In the genomic region with DNA sequence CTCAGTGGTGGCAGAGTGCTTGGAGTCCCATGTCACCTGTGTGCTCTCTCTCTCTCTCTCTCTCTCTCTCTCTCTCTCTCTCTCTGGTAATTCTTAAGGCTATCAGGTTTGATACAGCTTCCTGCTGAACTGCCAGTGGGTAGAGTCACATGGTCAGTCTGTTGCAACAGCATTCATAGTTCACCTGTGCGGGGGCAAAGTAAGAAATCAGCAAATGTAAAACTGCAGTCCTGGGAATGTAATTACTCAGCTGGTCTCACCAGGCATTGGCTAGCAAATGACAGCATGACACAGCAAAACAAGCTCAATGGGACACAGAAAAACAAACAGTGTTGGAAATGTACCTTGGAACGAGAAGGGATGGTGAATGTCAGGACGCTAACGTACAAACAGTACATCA, we compare ENCODE assay signal across 14 mouse cellular contexts.
"Had no signal": no experiment of that assay in that cellular context is flagged by ENCODE, and none has a peak within 500 bp of the region (broad histone marks: within the 10 kb centered on the region; RNA-seq: fewer than 3 reads in every experiment).

No protein-coding gene starts in this region.

- H3K4me2 ChIP-seq: hindbrain, embryonic 15.5 days; limb, embryonic 12.5 days; liver, embryonic 13.5 days; lung, embryonic 15.5 days; midbrain, embryonic 11.5 days; midbrain, embryonic 15.5 days; neural tube, embryonic 13.5 days; stomach, embryonic 15.5 days had no signal

- H3K4me1 ChIP-seq: hindbrain, embryonic 15.5 days; limb, embryonic 12.5 days; liver, embryonic 13.5 days; lung, embryonic 15.5 days; megakaryocyte, embryonic 14.5 days; midbrain, embryonic 15.5 days; neural tube, embryonic 13.5 days; stomach, embryonic 15.5 days had no signal

- H3K27ac ChIP-seq: hindbrain, embryonic 15.5 days; layer of hippocampus, adult 2 months; limb, embryonic 12.5 days; liver, embryonic 13.5 days; lung, embryonic 15.5 days; macrophage; midbrain, embryonic 15.5 days; neural tube, embryonic 13.5 days; stomach, embryonic 15.5 days had no signal

- H3K9me3 ChIP-seq: hindbrain, embryonic 15.5 days; limb, embryonic 12.5 days; liver, embryonic 13.5 days; lung, embryonic 15.5 days; megakaryocyte, embryonic 14.5 days; midbrain, embryonic 15.5 days; neural tube, embryonic 13.5 days; stomach, embryonic 15.5 days had no signal

- H3K9ac ChIP-seq: hindbrain, embryonic 15.5 days; limb, embryonic 12.5 days; liver, embryonic 13.5 days; lung, embryonic 15.5 days; midbrain, embryonic 15.5 days; neural tube, embryonic 13.5 days; stomach, embryonic 15.5 days had no signal

- H3K4me3 ChIP-seq: hindbrain, embryonic 15.5 days; layer of hippocampus, adult 2 months; limb, embryonic 12.5 days; liver, embryonic 13.5 days; lung, embryonic 15.5 days; megakaryocyte, embryonic 14.5 days; midbrain, embryonic 15.5 days; neural tube, embryonic 13.5 days; stomach, embryonic 15.5 days had no signal

- DNase-seq: liver, embryonic 13.5 days; lung, postnatal 14 days; retina, postnatal 1 day; thymus, postnatal 36 days had no signal

- ATAC-seq: midbrain, embryonic 15.5 days had no signal

- H3K27me3 ChIP-seq: hindbrain, embryonic 15.5 days; limb, embryonic 12.5 days; liver, embryonic 13.5 days; lung, embryonic 15.5 days; megakaryocyte, embryonic 14.5 days; midbrain, embryonic 15.5 days; neural tube, embryonic 13.5 days; stomach, embryonic 15.5 days had no signal

- H3K36me3 ChIP-seq: hindbrain, embryonic 15.5 days; limb, embryonic 12.5 days; liver, embryonic 13.5 days; lung, embryonic 15.5 days; midbrain, embryonic 15.5 days; neural tube, embryonic 13.5 days; stomach, embryonic 15.5 days had no signal
